Mouse (Mus musculus): ENCODE data around the gene 4930433I11Rik. TPM values are rescaled to one million over a fixed set of nuclear protein-coding genes. Genes with fewer than 3 reads are reported as not detected.

The 4930433I11Rik gene
- total RNA-seq (2023) = not detected in 2 replicates

GRCm38 (mm10) chr7:40987243-40987642, at the start of gene 4930433I11Rik:
4930433I11Rik (plus strand) TSS chr7:40987543.

GRCm38 (mm10) chr7:41032419-41032818, 45.1 kb downstream of the 4930433I11Rik start, which contains the start of gene Gm4884:
Gm4884 (plus strand) TSS chr7:41032719.

Other genes starting within 250 kb of the 4930433I11Rik start
- not detected in 2 replicates for gene Vstm2b, start 89.2 kb upstream of the 4930433I11Rik start, total RNA-seq (2023)
- gene Gm4884, start 45.2 kb downstream of the 4930433I11Rik start, total RNA-seq (2023) = not detected in 2 replicates
- gene Gm5592, start 166.3 kb downstream of the 4930433I11Rik start, total RNA-seq (2023) = not detected in 2 replicates

Data from neutrophil, adult 65 days (primary cell).